Mouse (Mus musculus): Measurements from ENCODE around the gene Bicc1. TPM values are rescaled to one million over a fixed set of nuclear protein-coding genes. Genes with fewer than 3 reads are reported as not detected.

The Bicc1 gene
- polyA plus RNA-seq, 1 experiment from 2014 or later, result 8.9 TPM

DNA sequence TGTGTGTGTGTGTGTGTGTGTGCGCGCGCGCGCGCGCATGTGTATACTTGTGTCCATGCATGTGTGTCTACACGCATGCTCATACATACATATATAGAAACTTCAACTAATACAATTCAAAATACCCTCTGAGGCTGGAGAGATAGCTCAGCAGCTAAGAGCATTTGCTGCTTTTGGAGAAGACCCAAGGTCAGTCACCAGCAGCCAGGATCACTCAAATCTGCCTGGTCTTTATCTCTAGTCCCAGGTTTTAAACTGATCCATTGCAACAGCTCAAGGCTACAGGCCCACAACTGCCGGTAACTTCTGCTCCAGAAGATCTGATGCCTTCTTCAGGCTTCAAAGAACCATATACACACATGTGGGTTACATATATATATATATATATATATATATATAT lies 163.4 kb downstream of the Bicc1 start:
- H3K27ac ChIP-seq (ENCODE audit: low read depth, low read length), result no peak overlapping the region
- no peak for DNase-seq (ENCODE audit: low spot score)
- ATAC-seq (replicated peaks; ENCODE audit: low FRiP score), result no peak
- no peak overlapping the region for H3K9ac ChIP-seq (ENCODE audit: low read depth, low read length)
- 94% methylated on average over 9 of the region's 9 CpGs for WGBS
- no peaks in the 10 kb centered on the region for H3K4me1 ChIP-seq (replicated peaks; ENCODE audit: control insufficient read depth, insufficient read depth, low read length)
- H3K27me3 ChIP-seq (replicated peaks; ENCODE audit: control insufficient read depth, insufficient read depth, low read length), result no peaks in the 10 kb centered on the region
- H3K36me3 ChIP-seq (ENCODE audit: control insufficient read depth, insufficient read depth, low read length), result no peaks in the 10 kb centered on the region
- H3K4me3 ChIP-seq (ENCODE audit: low read depth, low read length), result no peak overlapping the region
- no peaks in the 10 kb centered on the region for H3K9me3 ChIP-seq (ENCODE audit: control insufficient read depth, low read length)
- H3K4me2 ChIP-seq, result no peak overlapping the region

DNA sequence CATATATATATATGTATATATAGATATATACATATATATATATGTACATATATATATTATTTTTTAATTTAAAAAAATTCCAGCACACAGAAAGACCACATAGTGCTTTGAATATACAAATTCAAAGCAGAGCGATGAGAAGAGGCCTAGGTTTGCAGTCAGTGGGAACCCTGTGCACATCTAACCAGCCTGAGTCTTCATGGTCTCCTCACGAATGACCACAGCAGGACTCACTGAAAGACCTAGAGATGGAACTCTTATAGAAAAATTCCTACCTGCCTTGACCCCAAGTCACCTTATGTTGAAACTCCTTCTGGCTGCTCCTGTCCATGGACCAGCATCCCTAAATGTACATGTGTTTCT lies 165.4 kb downstream of the Bicc1 start:
- WGBS, result 90% methylated on average over 2 of the region's 2 CpGs

DNA sequence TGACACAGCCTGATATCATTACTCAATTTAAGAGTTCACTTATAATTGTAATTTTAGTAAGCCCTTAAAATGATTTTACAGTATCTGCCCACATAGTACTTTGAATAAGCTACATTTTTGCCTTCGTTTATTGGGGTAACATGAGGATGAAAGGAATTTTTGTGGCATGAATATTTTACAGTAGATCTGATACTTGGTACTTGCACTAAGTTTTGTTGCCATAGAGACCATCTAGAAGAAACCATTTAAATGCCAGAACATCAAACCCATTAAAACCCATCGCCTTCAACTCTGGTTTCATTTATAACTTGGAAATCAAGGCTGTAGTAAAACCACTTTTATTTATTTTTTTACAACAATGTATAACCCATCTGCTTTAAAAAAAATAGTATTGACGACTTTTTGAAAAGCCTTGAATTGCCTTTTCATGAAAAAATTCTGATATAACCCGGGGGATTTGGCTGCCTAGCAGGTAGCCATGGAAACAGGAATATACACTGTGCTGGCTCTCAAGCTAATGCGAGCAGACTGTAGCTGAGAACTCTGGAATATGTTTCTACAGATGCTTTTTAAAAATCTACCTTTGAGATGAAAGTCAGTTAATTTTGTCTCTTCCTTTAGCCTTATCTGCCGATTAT lies 165.9 kb downstream of the Bicc1 start:
- Histone ChIP-seq H3K4me1 (replicated peaks; ENCODE audit: control insufficient read depth, insufficient read depth, low read length) (no peaks in the 10 kb centered on the region), H3K27me3 (replicated peaks; ENCODE audit: control insufficient read depth, insufficient read depth, low read length) (no peaks in the 10 kb centered on the region), H3K9me3 (ENCODE audit: control insufficient read depth, low read length) (no peaks in the 10 kb centered on the region), H3K4me2 (no peak overlapping the region), H3K27ac (ENCODE audit: low read depth, low read length) (no peak overlapping the region), H3K9ac (ENCODE audit: low read depth, low read length) (no peak overlapping the region), H3K4me3 (ENCODE audit: low read depth, low read length) (no peak overlapping the region), H3K36me3 (ENCODE audit: control insufficient read depth, insufficient read depth, low read length) (no peaks in the 10 kb centered on the region)
- ATAC-seq (replicated peaks; ENCODE audit: low FRiP score), result no peak
- WGBS, result 77% methylated on average over 6 of the region's 6 CpGs
- no peak for DNase-seq (ENCODE audit: low spot score)

More for the DNA sequence above, 165.4 kb downstream of the Bicc1 start:
- Histone ChIP-seq H3K4me3 (ENCODE audit: low read depth, low read length) (no peak overlapping the region), H3K4me1 (replicated peaks; ENCODE audit: control insufficient read depth, insufficient read depth, low read length) (no peaks in the 10 kb centered on the region), H3K27me3 (replicated peaks; ENCODE audit: control insufficient read depth, insufficient read depth, low read length) (no peaks in the 10 kb centered on the region), H3K9ac (ENCODE audit: low read depth, low read length) (no peak overlapping the region), H3K4me2 (no peak overlapping the region), H3K36me3 (ENCODE audit: control insufficient read depth, insufficient read depth, low read length) (no peaks in the 10 kb centered on the region), H3K27ac (ENCODE audit: low read depth, low read length) (no peak overlapping the region), H3K9me3 (ENCODE audit: control insufficient read depth, low read length) (no peaks in the 10 kb centered on the region)
- ATAC-seq (replicated peaks; ENCODE audit: low FRiP score) (no peak), DNase-seq (ENCODE audit: low spot score) (no peak)

DNA sequence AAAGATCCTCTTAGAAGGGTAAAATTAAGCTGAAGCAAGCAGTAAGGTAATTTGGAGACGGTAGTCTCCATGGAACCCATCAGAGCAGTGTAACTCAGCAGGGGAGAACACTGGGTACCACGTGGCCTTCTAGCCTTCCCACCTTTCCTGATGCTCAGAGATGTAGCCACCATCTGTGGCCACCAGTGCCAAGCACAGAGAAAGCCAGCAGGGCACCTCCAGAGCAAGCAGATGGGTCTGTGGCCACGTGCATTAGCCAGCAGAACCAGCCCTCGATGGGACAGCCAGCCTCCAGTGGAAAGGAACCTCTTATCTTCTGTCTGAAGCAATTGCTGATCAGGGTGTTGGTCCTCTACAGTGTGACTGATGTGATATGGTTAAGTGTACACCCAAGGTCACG lies 172.1 kb downstream of the Bicc1 start:
- no peak for ATAC-seq (replicated peaks; ENCODE audit: low FRiP score)
- no peak overlapping the region for H3K27ac ChIP-seq (ENCODE audit: low read depth, low read length)
- no peaks in the 10 kb centered on the region for H3K9me3 ChIP-seq (ENCODE audit: control insufficient read depth, low read length)
- 63% methylated on average over 5 of the region's 5 CpGs for WGBS
- no peak for DNase-seq (ENCODE audit: low spot score)
- no peaks in the 10 kb centered on the region for H3K27me3 ChIP-seq (replicated peaks; ENCODE audit: control insufficient read depth, insufficient read depth, low read length)
- no peaks in the 10 kb centered on the region for H3K36me3 ChIP-seq (ENCODE audit: control insufficient read depth, insufficient read depth, low read length)
- no peaks in the 10 kb centered on the region for H3K4me1 ChIP-seq (replicated peaks; ENCODE audit: control insufficient read depth, insufficient read depth, low read length)
- no peak overlapping the region for H3K4me3 ChIP-seq (ENCODE audit: low read depth, low read length)
- no peak overlapping the region for H3K9ac ChIP-seq (ENCODE audit: low read depth, low read length)
- H3K4me2 ChIP-seq, result no peak overlapping the region

- ATAC-seq (replicated peaks; ENCODE audit: low FRiP score) (no peak), DNase-seq (ENCODE audit: low spot score) (no peak)
- WGBS, result 81% methylated on average over 11 of the region's 11 CpGs
- Histone ChIP-seq H3K27ac (ENCODE audit: low read depth, low read length) (no peak overlapping the region), H3K4me3 (ENCODE audit: low read depth, low read length) (no peak overlapping the region), H3K9me3 (ENCODE audit: control insufficient read depth, low read length) (0 out of 2 replicates have a peak, but pooled peaks cover 2% of the 10 kb centered on the region), H3K27me3 (replicated peaks; ENCODE audit: control insufficient read depth, insufficient read depth, low read length) (no peaks in the 10 kb centered on the region), H3K9ac (ENCODE audit: low read depth, low read length) (no peak overlapping the region), H3K4me2 (no peak overlapping the region), H3K4me1 (replicated peaks; ENCODE audit: control insufficient read depth, insufficient read depth, low read length) (no peaks in the 10 kb centered on the region), H3K36me3 (ENCODE audit: control insufficient read depth, insufficient read depth, low read length) (no peaks in the 10 kb centered on the region)
Measured at GRCm38 (mm10) chr10:70983036-70983670, 176.3 kb downstream of the Bicc1 start.

GRCm38 (mm10) chr10:70982156-70982555 lies 177.3 kb downstream of the Bicc1 start:
- DNase-seq (ENCODE audit: low spot score) (no peak), ATAC-seq (replicated peaks; ENCODE audit: low FRiP score) (no peak)
- Histone ChIP-seq H3K36me3 (ENCODE audit: control insufficient read depth, insufficient read depth, low read length) (no peaks in the 10 kb centered on the region), H3K4me2 (no peak overlapping the region), H3K4me1 (replicated peaks; ENCODE audit: control insufficient read depth, insufficient read depth, low read length) (no peaks in the 10 kb centered on the region), H3K9me3 (ENCODE audit: control insufficient read depth, low read length) (0 out of 2 replicates have a peak, but pooled peaks cover 2% of the 10 kb centered on the region), H3K27me3 (replicated peaks; ENCODE audit: control insufficient read depth, insufficient read depth, low read length) (no peaks in the 10 kb centered on the region), H3K27ac (ENCODE audit: low read depth, low read length) (no peak overlapping the region), H3K9ac (ENCODE audit: low read depth, low read length) (no peak overlapping the region), H3K4me3 (ENCODE audit: low read depth, low read length) (no peak overlapping the region)
- 85% methylated on average over 7 of the region's 7 CpGs for WGBS

GRCm38 (mm10) chr10:70979657-70980056 lies 179.8 kb downstream of the Bicc1 start:
- 87% methylated on average over 8 of the region's 8 CpGs for WGBS
- ATAC-seq (replicated peaks; ENCODE audit: low FRiP score) (no peak), DNase-seq (ENCODE audit: low spot score) (no peak)
- no peaks in the 10 kb centered on the region for H3K4me1 ChIP-seq (replicated peaks; ENCODE audit: control insufficient read depth, insufficient read depth, low read length)
- no peak overlapping the region for H3K27ac ChIP-seq (ENCODE audit: low read depth, low read length)
- H3K4me3 ChIP-seq (ENCODE audit: low read depth, low read length), result no peak overlapping the region
- H3K9me3 ChIP-seq (ENCODE audit: control insufficient read depth, low read length), result 0 out of 2 replicates have a peak, but pooled peaks cover 2% of the 10 kb centered on the region
- no peaks in the 10 kb centered on the region for H3K27me3 ChIP-seq (replicated peaks; ENCODE audit: control insufficient read depth, insufficient read depth, low read length)
- no peak overlapping the region for H3K4me2 ChIP-seq
- H3K9ac ChIP-seq (ENCODE audit: low read depth, low read length), result no peak overlapping the region
- no peaks in the 10 kb centered on the region for H3K36me3 ChIP-seq (ENCODE audit: control insufficient read depth, insufficient read depth, low read length)

DNA sequence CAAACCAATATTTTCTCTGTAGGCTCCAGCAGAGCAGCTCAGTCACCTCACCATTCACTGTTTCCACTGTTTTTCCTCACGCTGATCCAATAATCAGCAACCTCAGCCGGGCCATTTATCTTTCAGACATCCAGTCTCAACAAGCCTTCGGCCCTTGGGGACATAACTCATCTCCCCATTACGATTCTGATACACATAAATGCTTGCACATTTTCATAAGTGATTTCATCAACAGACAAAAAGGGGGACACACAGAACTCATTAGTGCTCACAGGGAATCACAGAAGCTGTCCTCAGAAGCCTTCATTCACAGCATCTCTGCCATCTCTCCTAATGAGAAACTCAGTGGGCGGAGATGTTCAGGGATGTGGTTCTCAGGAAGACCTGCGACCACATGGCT lies 182.4 kb downstream of the Bicc1 start:
- DNase-seq (ENCODE audit: low spot score), result no peak
- WGBS, result 60% methylated on average over 6 of the region's 6 CpGs
- H3K4me3 ChIP-seq (ENCODE audit: low read depth, low read length), result no peak overlapping the region

DNA sequence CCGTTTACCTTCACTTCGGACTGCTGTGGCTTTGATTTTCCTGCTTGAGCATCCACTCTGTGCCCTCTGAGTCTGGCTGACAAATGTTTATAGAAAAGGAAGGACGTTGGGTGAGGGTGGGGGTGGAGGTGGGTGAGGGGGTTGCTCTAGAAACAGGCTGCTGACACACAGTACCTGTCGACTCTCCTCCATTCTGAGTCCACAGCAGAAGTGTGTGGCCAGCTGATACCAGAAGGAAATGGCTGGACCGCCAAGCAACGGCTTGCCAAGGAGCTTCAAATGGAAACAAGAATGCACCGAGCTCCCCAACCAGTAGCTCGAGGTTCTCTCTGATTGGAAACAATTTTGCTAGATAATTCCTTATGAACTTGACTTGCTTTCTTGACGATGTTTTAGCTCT lies 182.9 kb downstream of the Bicc1 start:
- Histone ChIP-seq H3K9me3 (ENCODE audit: control insufficient read depth, low read length) (0 out of 2 replicates have a peak, but pooled peaks cover 2% of the 10 kb centered on the region), H3K4me2 (no peak overlapping the region), H3K27me3 (replicated peaks; ENCODE audit: control insufficient read depth, insufficient read depth, low read length) (no peaks in the 10 kb centered on the region), H3K4me1 (replicated peaks; ENCODE audit: control insufficient read depth, insufficient read depth, low read length) (no peaks in the 10 kb centered on the region), H3K36me3 (ENCODE audit: control insufficient read depth, insufficient read depth, low read length) (no peaks in the 10 kb centered on the region), H3K9ac (ENCODE audit: low read depth, low read length) (no peak overlapping the region), H3K4me3 (ENCODE audit: low read depth, low read length) (no peak overlapping the region), H3K27ac (ENCODE audit: low read depth, low read length) (no peak overlapping the region)
- 61% methylated on average over 9 of the region's 9 CpGs for WGBS
- DNase-seq (ENCODE audit: low spot score) (no peak), ATAC-seq (replicated peaks; ENCODE audit: low FRiP score) (no peak)

More for the DNA sequence above, 182.4 kb downstream of the Bicc1 start:
- Histone ChIP-seq H3K36me3 (ENCODE audit: control insufficient read depth, insufficient read depth, low read length) (no peaks in the 10 kb centered on the region), H3K27me3 (replicated peaks; ENCODE audit: control insufficient read depth, insufficient read depth, low read length) (no peaks in the 10 kb centered on the region), H3K4me1 (replicated peaks; ENCODE audit: control insufficient read depth, insufficient read depth, low read length) (no peaks in the 10 kb centered on the region), H3K4me2 (no peak overlapping the region), H3K27ac (ENCODE audit: low read depth, low read length) (no peak overlapping the region), H3K9me3 (ENCODE audit: control insufficient read depth, low read length) (0 out of 2 replicates have a peak, but pooled peaks cover 2% of the 10 kb centered on the region), H3K9ac (ENCODE audit: low read depth, low read length) (no peak overlapping the region)
- no peak for ATAC-seq (replicated peaks; ENCODE audit: low FRiP score)

All from liver, embryonic 11.5 days (tissue).